Mouse (Mus musculus): Measurements from ENCODE around the gene Prss48.

Gene Prss48

GRCm38 (mm10) chr3:86002423-86002822 lies at the start of gene Prss48:
TSS of gene Prss48 (minus strand) at chr3:86002491.
- DNase-seq: no peak

DNA sequence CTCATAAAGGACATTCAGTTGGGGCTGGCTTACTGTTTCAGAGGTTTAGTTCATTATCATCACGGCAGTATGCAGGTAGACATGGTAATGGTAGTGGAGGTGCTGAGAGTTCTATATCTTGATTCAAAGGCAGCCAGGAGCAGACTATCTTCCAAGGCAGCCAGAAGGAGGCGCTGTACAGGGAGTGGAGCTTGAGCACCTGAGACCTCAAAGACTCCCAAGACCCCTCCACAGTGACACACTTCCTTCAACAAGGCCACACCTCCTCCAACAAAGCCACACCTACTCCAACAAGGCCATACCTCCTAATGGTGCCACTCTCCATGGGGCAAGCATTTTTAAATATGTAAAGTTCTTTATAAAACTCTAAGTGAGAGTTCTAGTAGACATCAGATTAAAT lies 46.8 kb upstream of the Prss48 start:
- no peak for DNase-seq

DNA sequence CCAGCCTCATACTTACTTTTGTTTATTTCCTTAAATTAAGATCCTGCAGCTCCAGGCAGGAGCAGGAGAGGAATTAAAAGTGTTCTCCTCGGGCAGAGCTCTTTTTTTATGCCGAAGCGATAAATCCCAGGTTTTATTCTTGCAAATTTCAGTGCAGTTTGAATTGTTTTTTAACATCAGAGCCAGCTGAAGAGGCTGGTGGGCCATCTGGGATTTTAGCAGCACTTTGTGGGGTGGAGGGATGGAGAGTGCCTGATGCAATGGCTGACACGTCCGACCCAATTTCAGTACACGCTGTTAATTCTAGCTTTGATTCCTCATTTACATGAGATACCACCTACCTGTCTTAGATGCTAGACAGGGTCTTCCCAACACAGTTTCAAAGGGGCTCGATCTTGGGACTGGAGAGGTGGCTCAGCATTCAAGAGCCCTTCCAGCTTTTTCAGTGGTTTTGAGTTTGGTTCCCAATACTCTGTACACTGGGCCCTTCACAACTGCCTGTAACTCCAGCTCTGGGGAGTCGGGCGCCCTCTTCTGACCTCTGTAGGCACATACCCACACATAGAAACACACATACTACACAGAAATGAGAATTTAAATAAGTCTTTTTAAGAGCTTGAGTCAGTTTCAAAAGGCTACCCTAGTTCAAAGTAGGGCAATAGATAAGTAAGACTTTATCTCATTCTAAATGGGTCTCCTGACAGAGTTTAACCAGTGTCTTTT lies 45.6 kb upstream of the Prss48 start:
- DNase-seq: no peak

DNA sequence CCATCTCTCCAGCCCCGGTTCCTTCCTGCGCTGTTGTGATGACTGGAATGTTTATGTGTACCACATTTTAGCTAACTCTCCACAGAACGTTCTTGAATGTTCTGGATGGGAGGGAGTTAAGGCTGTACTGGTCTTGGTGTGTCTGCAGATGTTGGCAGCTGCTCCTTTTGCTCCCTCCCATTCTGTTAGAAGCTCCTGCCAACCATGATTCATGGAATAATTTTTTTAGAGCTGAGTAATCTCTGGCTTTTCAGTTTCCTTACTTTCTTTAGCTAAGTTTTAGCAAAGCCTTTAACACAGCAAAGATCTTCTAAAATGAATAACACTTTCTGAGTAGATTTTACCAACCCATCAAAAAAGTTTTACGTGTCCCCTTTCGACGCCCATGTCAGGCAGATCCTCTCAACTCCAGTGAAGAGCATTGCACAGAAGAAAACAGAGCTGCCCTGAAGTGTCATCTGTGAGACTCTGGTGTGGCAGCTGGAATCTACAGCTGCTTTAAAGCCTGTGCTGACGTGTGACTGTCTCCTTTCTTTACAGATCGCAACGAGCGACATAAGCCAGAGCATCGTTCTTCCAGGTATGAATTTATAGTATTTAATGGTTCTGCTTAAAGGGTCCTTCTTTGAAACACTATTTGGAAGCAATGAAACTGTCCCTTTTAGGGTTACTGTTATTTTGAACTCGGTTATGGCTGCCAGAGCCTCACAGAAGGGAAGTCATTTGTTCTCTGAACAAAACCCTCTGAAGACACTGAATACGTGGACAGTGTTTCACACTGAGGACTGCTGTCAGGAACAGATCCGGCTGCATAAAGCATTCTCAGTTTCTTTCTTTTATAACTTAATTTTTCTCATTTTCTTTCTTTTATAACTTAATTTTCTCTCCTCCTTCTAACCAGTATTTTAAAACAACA lies 38.3 kb upstream of the Prss48 start:
- no peak for DNase-seq

DNA sequence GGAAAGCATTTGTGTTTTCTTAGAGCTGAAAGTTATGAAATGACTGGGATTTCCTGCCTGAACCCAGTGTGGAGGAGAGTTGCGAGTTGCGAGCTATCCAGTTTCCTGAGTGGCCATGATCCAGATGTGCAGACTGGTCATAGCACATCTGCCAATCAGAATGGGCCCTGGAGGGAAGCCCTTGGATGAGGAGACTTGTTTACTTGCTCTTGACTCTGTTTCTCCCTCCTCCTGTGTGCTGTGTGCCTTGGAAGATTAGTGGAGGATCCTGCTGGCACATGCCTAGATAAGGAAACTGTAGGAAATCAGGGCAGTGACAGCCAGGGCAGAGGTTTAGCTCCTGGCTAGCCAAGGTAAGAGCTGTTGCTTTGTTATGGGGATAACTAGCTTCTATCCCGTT lies 36.4 kb upstream of the Prss48 start:
- DNase-seq: no peak

DNA sequence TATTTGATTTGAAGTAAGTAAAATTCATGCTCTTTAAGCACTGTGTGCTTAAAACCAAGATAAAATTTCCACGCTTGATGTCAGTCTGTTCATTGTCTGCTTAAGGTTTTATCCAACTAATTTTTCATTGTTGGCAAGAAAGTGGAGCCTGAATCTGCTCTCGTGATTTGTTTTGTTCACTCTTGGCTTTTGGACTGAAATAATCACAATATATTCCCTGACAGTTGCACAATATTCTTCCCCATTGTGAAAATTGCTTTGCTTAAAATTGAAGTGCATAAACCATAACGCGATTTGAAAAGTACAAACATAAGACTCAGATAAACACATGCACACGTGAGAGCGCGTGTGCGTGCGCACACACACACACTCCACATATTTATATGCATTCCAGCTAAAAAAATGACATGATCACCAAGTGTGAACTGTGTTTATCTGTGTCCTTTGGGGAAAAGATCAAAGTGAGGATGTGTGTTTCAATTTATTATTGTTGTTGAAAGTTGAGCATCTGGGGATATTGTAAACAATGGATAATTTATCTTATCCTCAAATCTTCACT lies 35.7 kb upstream of the Prss48 start:
- DNase-seq: no peak

DNA sequence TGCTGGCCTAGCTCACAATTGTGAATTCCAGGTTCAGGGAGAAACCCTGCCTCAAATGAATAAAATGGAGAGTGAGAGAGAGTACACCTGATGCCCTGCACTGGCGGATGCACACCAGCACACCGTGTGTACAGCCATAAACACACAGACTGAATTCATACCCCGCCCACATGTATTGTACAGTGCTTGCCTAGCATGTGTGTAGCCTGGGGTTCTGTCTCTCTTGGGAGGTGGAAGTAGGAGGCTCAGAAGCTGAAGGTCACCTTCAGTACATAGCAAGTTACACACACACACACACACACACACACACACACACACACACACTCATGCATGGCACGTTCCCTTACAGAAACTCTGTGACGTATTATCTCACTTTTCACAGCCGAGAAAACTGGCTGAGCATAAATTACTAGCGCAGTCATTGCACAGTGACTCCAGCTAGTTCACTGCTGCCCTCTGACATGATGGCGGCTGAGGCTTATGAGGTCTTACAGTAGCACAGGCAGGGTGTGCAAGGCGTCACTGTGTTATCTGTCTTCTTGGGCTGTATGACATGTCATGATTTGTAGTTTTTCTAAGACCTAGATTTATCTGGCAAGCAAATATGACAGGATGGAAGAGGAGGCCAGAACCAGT lies 31.3 kb upstream of the Prss48 start:
- DNase-seq: no peak

- DNase-seq: peak; percentile 49
These were observed 28.3 kb upstream of the Prss48 start for GRCm38 (mm10) chr3:86030566-86030965.

DNA sequence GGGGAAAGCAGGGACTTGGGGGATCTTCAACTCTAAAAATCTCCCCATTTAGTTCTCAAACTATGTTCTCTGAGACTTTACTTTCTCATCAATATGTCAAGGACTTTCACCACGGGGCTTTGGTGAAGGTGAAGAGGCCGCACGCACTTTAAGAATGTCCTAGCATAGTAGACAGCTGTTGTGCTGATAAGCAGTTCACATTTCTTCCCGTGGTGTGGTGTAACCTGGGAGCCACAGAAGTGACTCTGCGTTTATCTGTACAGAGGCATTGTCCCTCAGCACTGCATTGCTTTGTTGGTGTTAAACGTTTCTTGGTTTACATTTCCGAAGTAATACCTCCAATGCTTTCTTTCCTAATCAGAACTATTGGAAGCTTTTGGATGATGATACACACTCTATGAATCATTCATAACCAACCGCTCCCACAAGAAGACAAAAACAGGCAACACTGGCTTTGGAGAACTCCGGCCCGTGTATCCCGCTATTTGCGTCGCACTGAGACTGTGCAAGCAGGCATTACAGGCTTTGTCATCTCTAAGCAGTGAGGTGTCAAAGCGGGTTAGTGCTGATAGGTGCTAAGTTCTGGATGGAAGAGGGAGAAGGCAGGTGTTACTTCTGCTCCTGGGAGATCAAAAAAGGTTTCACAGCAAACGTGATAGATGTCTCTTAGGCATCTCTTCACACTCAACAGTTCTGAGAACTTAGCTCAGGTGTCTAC lies 26.5 kb upstream of the Prss48 start:
- no peak for DNase-seq

DNA sequence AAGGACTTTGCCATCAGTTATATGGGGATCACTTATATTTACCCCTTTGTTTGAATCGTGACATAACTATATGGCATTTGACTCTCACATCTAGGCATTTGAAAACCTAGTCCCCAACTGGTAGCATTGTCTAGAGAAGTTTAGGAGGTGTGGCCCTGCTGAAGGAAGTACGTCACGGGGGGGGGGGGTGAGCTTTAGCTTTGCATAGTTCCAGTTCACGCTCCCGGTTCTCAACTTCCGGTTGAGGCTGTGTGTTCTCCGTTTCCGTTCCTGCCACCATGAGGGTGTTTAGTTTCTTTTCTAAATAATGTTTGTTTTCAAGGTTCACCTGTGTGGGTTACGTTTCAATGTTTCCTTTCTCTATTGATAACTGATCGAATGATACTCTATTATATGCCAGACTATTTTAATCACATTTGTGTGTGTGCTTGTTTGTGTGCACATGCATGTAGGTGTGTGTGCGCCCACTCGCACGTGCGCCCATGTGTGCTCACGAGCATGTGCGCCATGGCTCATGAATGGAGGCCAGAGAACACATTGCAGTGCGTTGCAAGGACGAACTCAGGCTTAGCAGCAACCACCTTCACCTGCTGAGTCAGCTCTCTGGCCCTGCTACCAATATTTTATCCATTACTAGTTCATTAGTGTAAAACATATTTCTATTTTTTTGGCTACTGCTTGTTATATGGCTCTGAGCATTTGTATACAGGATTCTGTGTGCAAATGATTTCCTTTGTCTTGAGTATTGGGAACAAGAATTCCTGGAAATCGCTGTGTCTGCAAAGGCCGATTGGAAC lies 23.2 kb upstream of the Prss48 start:
- no peak for DNase-seq

GRCm38 (mm10) chr3:86024065-86024795 lies 21.9 kb upstream of the Prss48 start:
- no peak for DNase-seq

DNA sequence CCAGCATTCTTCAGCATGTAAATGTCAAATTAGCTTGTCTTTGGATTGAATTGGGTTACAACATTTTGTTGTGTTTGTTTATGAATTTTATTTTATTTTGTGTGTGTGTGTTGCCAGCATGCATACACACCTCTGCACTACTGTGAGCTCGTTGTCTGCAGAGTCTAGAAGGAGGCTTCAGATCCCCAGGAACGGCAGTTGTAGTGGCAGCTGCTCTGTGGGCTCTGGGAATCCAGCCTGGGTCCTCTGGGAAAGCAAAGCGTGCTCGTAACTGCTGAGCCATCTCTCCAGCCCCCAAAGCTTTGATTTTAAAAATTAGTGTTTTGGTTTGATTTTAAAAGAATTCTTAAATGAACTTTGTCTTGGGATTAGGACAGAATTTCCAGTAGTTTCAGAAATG lies 19.4 kb upstream of the Prss48 start:
- no peak for DNase-seq

DNA sequence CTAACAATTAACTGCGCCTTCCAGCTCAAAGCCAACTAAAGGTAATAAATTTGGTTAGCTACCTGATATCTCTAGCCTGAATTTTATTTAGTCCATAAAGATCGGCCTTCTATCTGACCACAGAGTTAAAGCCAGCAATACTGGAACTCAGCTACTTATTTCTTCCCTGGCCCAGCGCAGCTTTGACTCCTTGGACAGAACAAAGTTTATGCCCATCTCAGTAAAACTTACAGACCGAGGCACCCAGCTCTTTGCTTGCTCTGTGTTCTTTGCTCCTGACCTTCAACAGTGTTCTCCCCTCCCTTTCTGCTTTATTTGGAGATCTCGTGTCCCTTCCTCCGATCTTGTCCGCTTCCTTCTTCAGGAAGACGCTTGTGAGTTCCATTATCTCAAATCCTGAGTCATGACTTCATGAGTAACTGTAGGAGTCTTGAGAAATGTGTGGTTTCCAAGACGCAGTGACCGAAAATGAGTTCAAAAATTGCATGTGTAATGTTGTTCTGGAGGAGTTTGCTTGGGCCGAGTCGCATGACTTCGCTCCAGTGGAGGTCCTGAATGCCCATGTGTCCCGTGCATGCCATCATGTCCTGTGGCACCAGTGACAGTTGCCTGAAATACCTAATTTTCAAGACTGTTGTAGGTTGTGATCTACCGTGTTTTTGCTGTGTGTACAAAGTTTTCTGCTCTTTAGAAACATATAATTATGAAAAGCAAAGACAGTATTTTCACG lies 18.8 kb upstream of the Prss48 start:
- no peak for DNase-seq

DNA sequence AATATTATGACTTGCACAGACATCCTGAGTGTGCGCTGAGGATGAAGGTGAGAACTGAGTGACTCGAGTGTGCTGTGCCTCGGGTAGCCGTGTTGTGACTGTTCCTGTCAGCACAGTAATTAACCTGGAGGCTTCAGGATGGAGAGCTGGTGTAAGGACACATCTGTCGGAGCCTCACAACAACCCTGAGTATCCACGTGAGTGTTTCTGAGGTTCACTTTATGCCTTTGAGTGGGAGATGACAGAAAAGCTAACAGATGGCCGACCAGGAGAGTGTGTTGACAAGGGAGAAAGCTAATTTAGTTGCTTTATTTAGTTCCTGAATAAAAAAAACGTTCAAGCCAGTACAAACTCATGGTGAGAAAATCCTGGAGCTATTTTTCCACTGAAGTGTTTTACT lies 15.2 kb upstream of the Prss48 start:
- DNase-seq: no peak

- DNase-seq: no peak
These were observed 14.7 kb upstream of the Prss48 start for GRCm38 (mm10) chr3:86016965-86017364.

GRCm38 (mm10) chr3:86013837-86014236 lies 11.5 kb upstream of the Prss48 start:
- DNase-seq: no peak

DNA sequence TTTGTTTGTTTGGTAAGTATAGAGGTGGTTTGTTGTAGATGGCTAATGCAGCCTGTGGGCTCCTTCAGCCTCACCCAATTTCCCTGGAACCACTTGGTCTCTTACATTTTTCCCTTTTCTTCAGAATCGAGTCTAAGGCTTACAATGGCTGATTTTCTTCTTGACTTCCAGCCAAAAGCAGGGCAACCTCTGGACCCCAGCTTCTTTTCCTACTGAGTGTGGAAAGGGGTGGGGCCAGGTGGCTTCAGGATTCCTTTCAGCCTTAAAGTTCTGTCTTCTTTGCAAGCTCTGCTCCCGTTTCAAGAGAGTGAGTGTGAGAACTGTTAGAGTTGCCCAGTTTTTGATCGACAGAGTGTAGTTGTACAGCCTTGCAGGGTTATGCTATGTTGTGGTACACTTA lies 9.5 kb upstream of the Prss48 start:
- DNase-seq: no peak

DNA sequence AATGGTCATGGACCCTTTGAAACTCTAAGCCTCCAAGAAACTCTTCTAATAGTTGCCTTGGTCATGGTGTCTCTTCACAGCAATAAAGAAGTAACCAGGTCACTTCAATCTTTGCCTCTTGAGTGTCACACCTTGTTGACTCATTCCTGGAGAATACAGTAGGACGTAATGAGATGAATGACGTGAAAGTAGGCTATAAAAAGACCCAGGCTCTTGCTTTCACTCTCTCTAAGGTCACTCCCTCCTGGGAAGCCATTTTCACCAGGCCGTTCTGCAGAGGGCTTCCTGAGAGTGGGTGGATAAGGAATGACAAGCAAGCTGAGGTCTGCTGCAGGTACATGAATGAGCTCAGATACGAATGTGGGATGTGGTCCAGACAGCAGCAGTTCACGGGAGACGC lies 9.1 kb upstream of the Prss48 start:
- no peak for DNase-seq

GRCm38 (mm10) chr3:86010618-86011017 lies 8.3 kb upstream of the Prss48 start:
- DNase-seq: no peak

DNA sequence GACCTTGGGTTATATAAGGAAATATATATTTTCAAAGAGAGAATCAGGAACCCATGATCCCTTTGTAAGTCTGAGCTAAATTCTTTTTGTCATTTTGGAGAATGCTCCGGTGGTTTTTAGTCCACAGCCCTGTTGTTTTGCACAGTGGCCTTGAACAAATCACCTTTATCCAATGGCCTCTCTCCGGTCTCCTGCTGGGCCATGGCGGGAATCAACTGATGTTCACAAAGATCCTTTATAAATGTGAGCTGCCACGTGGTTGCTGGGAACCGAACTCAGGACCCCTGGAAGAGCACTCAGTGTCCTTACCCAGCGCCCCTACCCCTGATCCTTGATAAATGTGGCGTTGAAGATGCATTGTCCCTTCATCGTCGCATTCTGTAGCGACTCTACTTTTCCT lies 2.5 kb upstream of the Prss48 start:
- no peak for DNase-seq

DNA sequence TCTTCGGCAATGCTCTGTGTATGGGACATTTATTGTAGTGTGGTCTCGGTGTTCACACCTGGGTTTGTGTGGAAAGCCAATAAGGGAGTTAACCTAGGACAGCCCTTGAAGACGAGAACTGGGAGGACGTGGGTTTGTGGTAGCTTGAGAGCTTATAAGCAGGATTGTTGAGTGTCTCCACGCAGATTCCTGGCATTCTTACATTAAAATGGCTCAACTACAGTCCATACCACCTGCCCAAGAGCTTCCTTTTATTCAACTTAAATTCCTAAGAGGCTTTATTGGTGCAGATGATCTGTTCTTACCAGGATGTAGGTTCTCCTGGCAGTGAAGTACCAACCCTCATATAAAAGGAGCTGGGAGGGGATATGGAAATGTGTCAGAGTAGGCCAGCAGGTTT lies 649 bp upstream of the Prss48 start:
- no peak for DNase-seq
